Mouse (Mus musculus) lung, adult 2 months (tissue): ENCODE data around the gene Lalba.
"Not testable (repeated sequence)": the region's sequence is repeated elsewhere in the genome, so short reads cannot be mapped to it uniquely, and the experiment has no call there.

Experiments
- CTCF ChIP-seq: fragments of 200-500 bp; IDR thresholded peaks from 2 replicates; pipeline ENCODE4 v1.5.1; 2011; ENCODE audit warnings: mild to moderate bottlenecking, low read length, control low read depth; ENCODE audit not compliant: insufficient read depth
- POLR2A ChIP-seq: fragments of 200-500 bp; IDR thresholded peaks from 2 replicates; pipeline ENCODE4 v1.6.1; 2011; ENCODE audit warnings: low read depth, mild to moderate bottlenecking, control low read depth, low read length, borderline replicate concordance; ENCODE audit errors: extremely low read depth

- not testable (repeated sequence) for TF ChIP-seq CTCF, POLR2A
Measured at GRCm38 (mm10) chr15:98430925-98431324, 51.6 kb downstream of the Lalba start, which contains the start of gene Olfr282.
